Mouse (Mus musculus) midbrain, embryonic 16.5 days (tissue): ENCODE results near the gene Supt6. TPM values are rescaled to one million over a fixed set of nuclear protein-coding genes. Genes with fewer than 3 reads are reported as not detected.

Source experiments
- ATAC-seq: fragments of 200-750 bp; cut with Nextera tagmentation; 2 replicates; pipeline ENCODE4 v1.8.0; 2017; ENCODE audit warnings: moderate TSS enrichment
- H3K27ac ChIP-seq: fragments of 300-500 bp; sonication (generic); 2 replicates; pipeline ENCODE4 v1.5.1; 2014; ENCODE audit warnings: mild to moderate bottlenecking, low read length, mixed read lengths
- H3K27me3 ChIP-seq: fragments of 300-500 bp; sonication (generic); 2 replicates; pipeline ENCODE4 v1.6.1; 2014; ENCODE audit warnings: low read depth, low read length, mixed read lengths; ENCODE audit not compliant: control insufficient read depth, insufficient read depth
- H3K36me3 ChIP-seq: fragments of 300-500 bp; sonication (generic); 2 replicates; pipeline ENCODE4 v1.6.1; 2014; ENCODE audit warnings: mild to moderate bottlenecking, low read length, moderate library complexity, mixed read lengths; ENCODE audit not compliant: control insufficient read depth, insufficient read depth
- H3K4me1 ChIP-seq: fragments of 300-500 bp; sonication (generic); 2 replicates; pipeline ENCODE4 v1.6.1; 2014; ENCODE audit warnings: mild to moderate bottlenecking, low read length, mixed read lengths; ENCODE audit not compliant: control insufficient read depth, insufficient read depth
- H3K4me2 ChIP-seq: fragments of 300-500 bp; sonication (generic); 2 replicates; pipeline ENCODE4 v1.6.1; 2014; ENCODE audit warnings: mild to moderate bottlenecking, low read length, mixed read lengths
- H3K4me3 ChIP-seq: fragments of 300-500 bp; sonication (generic); 2 replicates; pipeline ENCODE4 v1.5.1; 2014; ENCODE audit warnings: low read depth, mild to moderate bottlenecking, low read length, moderate library complexity, mixed read lengths
- H3K9ac ChIP-seq: fragments of 300-500 bp; sonication (generic); 2 replicates; pipeline ENCODE4 v1.6.1; 2014; ENCODE audit warnings: low read depth, low read length, mixed read lengths
- H3K9me3 ChIP-seq: fragments of 300-500 bp; sonication (generic); replicated peaks from 2 replicates; pipeline ENCODE4 v1.6.1; 2014; ENCODE audit warnings: mild to moderate bottlenecking, low read length, mixed read lengths; ENCODE audit not compliant: control insufficient read depth, poor library complexity, severe bottlenecking
- WGBS: fragments of 180-500 bp; shearing (Covaris S2); extraction: QIAGEN DNeasy Blood & Tissue Kit; methylation state at CpG from one replicate; pipeline ENCODE4 v1.1.7; 2014; 5-methylcytosine and 5-hydroxymethylcytosine counted together
- polyA plus RNA-seq: library from polyadenylated mRNA; unstranded; fragments of >200 nt; fragmentation: Nextera tagmentation; extraction: Ambion mirVana; gene quantifications from 2 replicates; pipeline ENCODE4 v1.2.1, GENCODE M21; 2015

Supt6 gene
- polyA plus RNA-seq, 1 experiment from 2014 or later, result 27.5 TPM

- H3K9ac ChIP-seq, result no peak overlapping the region
- WGBS, result 89% methylated on average over 3 of the region's 3 CpGs
- H3K4me2 ChIP-seq, result no peak overlapping the region
- peaks cover 19% of the 10 kb centered on the region for H3K4me1 ChIP-seq
- no peak overlapping the region for H3K4me3 ChIP-seq
- peaks cover under 1% of the 10 kb centered on the region for H3K36me3 ChIP-seq
- no peak for ATAC-seq
- H3K27me3 ChIP-seq, result no peaks in the 10 kb centered on the region
- H3K9me3 ChIP-seq, result no peaks in the 10 kb centered on the region
- H3K27ac ChIP-seq, result no peak overlapping the region
Observed at GRCm38 (mm10) chr11:78174506-78174905, 71.3 kb downstream of the Supt6 start.

- Histone ChIP-seq H3K27me3 (no peaks in the 10 kb centered on the region), H3K4me3 (no peak overlapping the region), H3K27ac (no peak overlapping the region), H3K9me3 (no peaks in the 10 kb centered on the region), H3K4me2 (no peak overlapping the region), H3K9ac (no peak overlapping the region), H3K4me1 (peaks cover 11% of the 10 kb centered on the region), H3K36me3 (no peaks in the 10 kb centered on the region)
- 88% methylated on average over 19 of the region's 19 CpGs for WGBS
- no peak for ATAC-seq
Observed at GRCm38 (mm10) chr11:78172748-78173383, 72.9 kb downstream of the Supt6 start.

- 81% methylated on average over 16 of the region's 16 CpGs for WGBS
- ATAC-seq, result no peak
- Histone ChIP-seq H3K4me1 (peaks cover 6% of the 10 kb centered on the region), H3K27ac (no peak overlapping the region), H3K9ac (no peak overlapping the region), H3K27me3 (no peaks in the 10 kb centered on the region), H3K36me3 (no peaks in the 10 kb centered on the region), H3K9me3 (no peaks in the 10 kb centered on the region), H3K4me3 (no peak overlapping the region), H3K4me2 (no peak overlapping the region)
Observed at GRCm38 (mm10) chr11:78172034-78172747, 73.6 kb downstream of the Supt6 start.

- peaks cover 2% of the 10 kb centered on the region; the same call in 1 of the 2 replicates for H3K4me1 ChIP-seq
- no peak overlapping the region for H3K4me2 ChIP-seq
- H3K4me3 ChIP-seq, result no peak overlapping the region
- no peaks in the 10 kb centered on the region for H3K9me3 ChIP-seq
- H3K27me3 ChIP-seq, result no peaks in the 10 kb centered on the region
- no peak for ATAC-seq
- WGBS, result 64% methylated on average over 4 of the region's 4 CpGs
- no peaks in the 10 kb centered on the region for H3K36me3 ChIP-seq
- H3K9ac ChIP-seq, result no peak overlapping the region
- H3K27ac ChIP-seq, result no peak overlapping the region
Observed at GRCm38 (mm10) chr11:78171328-78171727, 74.5 kb downstream of the Supt6 start.

- Histone ChIP-seq H3K4me1 (peaks cover 10% of the 10 kb centered on the region), H3K9me3 (no peaks in the 10 kb centered on the region), H3K4me2 (no peak overlapping the region), H3K27me3 (no peaks in the 10 kb centered on the region), H3K36me3 (no peaks in the 10 kb centered on the region), H3K9ac (no peak overlapping the region), H3K4me3 (no peak overlapping the region), H3K27ac (no peak overlapping the region)
- WGBS, result 92% methylated on average over 15 of the region's 15 CpGs
- no peak for ATAC-seq
Observed at GRCm38 (mm10) chr11:78170306-78170705, 75.5 kb downstream of the Supt6 start.

- Histone ChIP-seq H3K36me3 (no peaks in the 10 kb centered on the region), H3K9me3 (no peaks in the 10 kb centered on the region), H3K4me1 (peaks cover 10% of the 10 kb centered on the region), H3K27me3 (no peaks in the 10 kb centered on the region), H3K27ac (no peak overlapping the region), H3K4me2 (no peak overlapping the region), H3K4me3 (no peak overlapping the region), H3K9ac (no peak overlapping the region)
- ATAC-seq, result no peak
- WGBS, result 62% methylated on average over 19 of the region's 19 CpGs
Observed at GRCm38 (mm10) chr11:78168541-78169468, 77.0 kb downstream of the Supt6 start.

GRCm38 (mm10) chr11:78167257-78167959 is 78.4 kb downstream of the Supt6 start:
- H3K9me3 ChIP-seq, result no peaks in the 10 kb centered on the region
- 89% methylated on average over 14 of the region's 14 CpGs for WGBS

GRCm38 (mm10) chr11:78166640-78167039 is 79.1 kb downstream of the Supt6 start:
- 69% methylated on average over 6 of the region's 6 CpGs for WGBS

More at GRCm38 (mm10) chr11:78167257-78167959, 78.4 kb downstream of the Supt6 start:
- Histone ChIP-seq H3K27me3 (no peaks in the 10 kb centered on the region), H3K9ac (no peak overlapping the region), H3K36me3 (no peaks in the 10 kb centered on the region), H3K27ac (no peak overlapping the region), H3K4me3 (no peak overlapping the region), H3K4me2 (no peak overlapping the region), H3K4me1 (peaks cover 24% of the 10 kb centered on the region)
- ATAC-seq, result no peak

More at GRCm38 (mm10) chr11:78166640-78167039, 79.1 kb downstream of the Supt6 start:
- no peak for ATAC-seq
- Histone ChIP-seq H3K27ac (no peak overlapping the region), H3K4me2 (no peak overlapping the region), H3K4me1 (peaks cover 30% of the 10 kb centered on the region), H3K4me3 (no peak overlapping the region), H3K9me3 (no peaks in the 10 kb centered on the region), H3K36me3 (no peaks in the 10 kb centered on the region), H3K27me3 (no peaks in the 10 kb centered on the region), H3K9ac (no peak overlapping the region)
